Mouse (Mus musculus) heart, embryonic 16.5 days (tissue): ENCODE measurements around the gene L3mbtl4. TPM values are rescaled to one million over a fixed set of nuclear protein-coding genes. Genes with fewer than 3 reads are reported as not detected.
"Not testable (repeated sequence)": the region's sequence is repeated elsewhere in the genome, so short reads cannot be mapped to it uniquely, and the experiment has no call there.

ENCODE experiments used
- ATAC-seq: fragments of 200-750 bp; cut with Nextera tagmentation; replicated peaks from 2 replicates; pipeline ENCODE4 v1.8.0; 2017; ENCODE audit warnings: moderate number of reproducible peaks; ENCODE audit not compliant: insufficient read depth, low FRiP score; ENCODE audit errors: extremely low read depth
- H3K27ac ChIP-seq: fragments of 300-500 bp; sonication (generic); 2 replicates; pipeline ENCODE4 v1.5.1; 2014; ENCODE audit warnings: mild to moderate bottlenecking, low read length, control low read depth, moderate library complexity
- H3K27me3 ChIP-seq: fragments of 300-500 bp; sonication (generic); 2 replicates; pipeline ENCODE4 v1.6.1; 2014; ENCODE audit warnings: low read length, mixed read lengths; ENCODE audit not compliant: control insufficient read depth, insufficient read depth
- H3K36me3 ChIP-seq: fragments of 300-500 bp; sonication (generic); 2 replicates; pipeline ENCODE4 v1.6.1; 2014; ENCODE audit not compliant: control insufficient read depth, insufficient read depth
- H3K4me1 ChIP-seq: fragments of 300-500 bp; sonication (generic); 2 replicates; pipeline ENCODE4 v1.6.1; 2014; ENCODE audit warnings: low read length, mixed read lengths; ENCODE audit not compliant: control insufficient read depth, insufficient read depth
- H3K4me2 ChIP-seq: fragments of 300-500 bp; sonication (generic); 2 replicates; pipeline ENCODE4 v1.6.1; 2014; ENCODE audit warnings: low read depth, mild to moderate bottlenecking, control low read depth, low read length
- H3K4me3 ChIP-seq: fragments of 300-500 bp; sonication (generic); 2 replicates; pipeline ENCODE4 v1.5.1; 2014; ENCODE audit warnings: mild to moderate bottlenecking, control low read depth, low read length
- H3K9ac ChIP-seq: fragments of 300-500 bp; sonication (generic); 2 replicates; pipeline ENCODE4 v1.6.1; 2014; ENCODE audit warnings: low read length, control low read depth
- H3K9me3 ChIP-seq: fragments of 300-500 bp; sonication (generic); replicated peaks from 2 replicates; pipeline ENCODE4 v1.6.1; 2016; ENCODE audit warnings: low read length; ENCODE audit not compliant: control insufficient read depth
- WGBS: fragments of 180-500 bp; shearing (Covaris S2); extraction: QIAGEN DNeasy Blood & Tissue Kit; methylation state at CpG from one replicate; pipeline ENCODE4 v1.1.7; 2014; 5-methylcytosine and 5-hydroxymethylcytosine counted together
- polyA plus RNA-seq: library from polyadenylated mRNA; unstranded; fragments of >200 nt; fragmentation: Nextera tagmentation; extraction: Ambion mirVana; gene quantifications from 2 replicates; pipeline ENCODE4 v1.2.1, GENCODE M21; 2015

The L3mbtl4 gene
- polyA plus RNA-seq, 1 experiment from 2014 or later, result not detected

GRCm38 (mm10) chr17:68450921-68451320 is 177.3 kb downstream of the L3mbtl4 start:
- Histone ChIP-seq H3K4me3 (no peak overlapping the region), H3K9ac (no peak overlapping the region), H3K27ac (no peak overlapping the region), H3K4me2 (no peak overlapping the region), H3K27me3 (no peaks in the 10 kb centered on the region), H3K4me1 (no peaks in the 10 kb centered on the region), H3K36me3 (no peaks in the 10 kb centered on the region), H3K9me3 (no peaks in the 10 kb centered on the region)
- no peak for ATAC-seq
- WGBS, result 76% methylated on average over 1 of the region's 1 CpGs

DNA sequence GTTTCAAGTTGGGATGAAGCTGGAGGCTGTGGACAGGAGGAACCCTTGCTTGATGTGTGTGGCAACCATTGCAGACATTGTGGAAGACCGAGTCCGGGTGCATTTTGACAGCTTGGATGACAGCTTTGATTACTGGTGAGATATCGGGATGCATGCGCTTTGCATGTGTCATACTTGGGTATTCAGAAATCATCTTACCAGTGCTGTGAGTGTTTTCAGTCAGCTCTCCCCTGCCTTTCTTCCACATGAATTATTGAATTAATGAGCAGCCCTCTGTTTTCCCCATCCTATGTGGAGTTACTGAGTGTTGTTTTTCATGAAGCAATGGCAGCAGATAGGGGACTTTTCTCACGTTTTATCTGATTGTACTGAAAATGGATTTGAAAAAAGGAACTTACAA is 187.9 kb downstream of the L3mbtl4 start:
- H3K27ac ChIP-seq, result no peak overlapping the region
- H3K4me3 ChIP-seq, result no peak overlapping the region
- H3K9me3 ChIP-seq, result no peaks in the 10 kb centered on the region
- no peak overlapping the region for H3K9ac ChIP-seq
- H3K4me1 ChIP-seq, result no peaks in the 10 kb centered on the region
- H3K27me3 ChIP-seq, result no peaks in the 10 kb centered on the region
- WGBS, result 75% methylated on average over 5 of the region's 5 CpGs
- no peaks in the 10 kb centered on the region for H3K36me3 ChIP-seq
- H3K4me2 ChIP-seq, result no peak overlapping the region
- ATAC-seq, result no peak

- Histone ChIP-seq H3K9ac (no peak overlapping the region), H3K27ac (no peak overlapping the region), H3K4me2 (no peak overlapping the region), H3K27me3 (no peaks in the 10 kb centered on the region), H3K36me3 (no peaks in the 10 kb centered on the region), H3K4me1 (no peaks in the 10 kb centered on the region), H3K4me3 (no peak overlapping the region), H3K9me3 (no peaks in the 10 kb centered on the region)
- no peak for ATAC-seq
- WGBS, result 44% methylated on average over 1 of the region's 1 CpGs
These were observed 193.7 kb downstream of the L3mbtl4 start for GRCm38 (mm10) chr17:68467311-68467710.

DNA sequence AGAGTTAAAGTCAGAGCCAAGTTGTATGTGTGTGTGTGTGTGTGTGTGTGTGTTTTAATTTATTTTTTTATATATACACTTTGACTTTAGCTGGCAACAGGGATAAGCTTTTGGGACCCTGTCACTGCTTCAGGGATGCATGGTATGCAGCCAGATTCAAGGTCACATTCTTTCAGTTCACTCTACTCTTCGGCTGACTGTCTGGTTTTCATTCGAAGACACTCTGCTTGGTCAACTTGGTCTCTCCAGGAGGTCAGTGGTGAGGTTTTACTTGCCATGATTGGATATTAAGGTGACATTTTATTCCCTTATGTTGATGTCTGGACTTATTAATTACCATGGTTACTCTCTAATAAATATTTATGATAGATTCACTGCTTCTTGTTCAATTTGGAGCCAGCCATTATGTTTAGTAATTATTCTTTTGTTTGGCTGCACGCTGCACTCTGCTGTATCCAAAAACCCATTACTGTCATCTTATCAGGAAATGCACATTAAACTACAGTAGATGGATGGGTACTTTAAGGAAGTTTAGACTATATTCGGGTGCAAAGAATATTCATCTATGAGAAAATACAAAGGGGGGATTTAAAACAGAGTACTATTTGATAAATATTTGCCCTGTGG is 216.6 kb downstream of the L3mbtl4 start:
- Histone ChIP-seq H3K4me1 (no peaks in the 10 kb centered on the region; the same call in 1 of the 2 replicates), H3K9me3 (no peaks in the 10 kb centered on the region), H3K27ac (no peak overlapping the region), H3K4me3 (no peak overlapping the region), H3K27me3 (no peaks in the 10 kb centered on the region), H3K9ac (no peak overlapping the region), H3K36me3 (no peaks in the 10 kb centered on the region), H3K4me2 (no peak overlapping the region)
- 55% methylated on average over 4 of the region's 4 CpGs for WGBS
- no peak for ATAC-seq

DNA sequence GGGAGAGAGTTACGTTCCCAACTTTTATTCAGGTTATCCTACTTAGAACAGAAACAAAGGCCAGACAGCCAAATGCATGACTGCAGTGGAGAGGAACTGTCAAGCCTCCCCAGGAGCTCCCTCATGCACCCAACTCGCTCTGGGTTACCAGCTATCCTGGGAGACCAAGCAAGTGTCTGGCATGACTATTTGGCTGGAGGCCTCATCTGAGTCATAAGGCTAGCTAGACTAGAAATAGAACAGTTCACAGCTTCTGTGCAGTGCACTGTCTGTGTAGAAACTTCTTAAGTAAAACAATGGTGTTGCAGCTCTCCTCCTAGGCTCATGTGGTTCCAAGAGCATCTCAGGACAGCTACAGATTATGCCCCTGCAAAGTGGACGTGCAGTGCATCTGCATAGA is 218.6 kb downstream of the L3mbtl4 start:
- Histone ChIP-seq H3K4me3 (no peak overlapping the region), H3K27me3 (no peaks in the 10 kb centered on the region), H3K27ac (no peak overlapping the region), H3K4me2 (no peak overlapping the region), H3K4me1 (no peaks in the 10 kb centered on the region; the same call in 1 of the 2 replicates), H3K9ac (no peak overlapping the region), H3K9me3 (no peaks in the 10 kb centered on the region), H3K36me3 (no peaks in the 10 kb centered on the region)
- WGBS, result 54% methylated on average over 3 of the region's 3 CpGs
- no peak for ATAC-seq

GRCm38 (mm10) chr17:68502998-68503397 is 229.4 kb downstream of the L3mbtl4 start:
- not testable (repeated sequence) for ATAC-seq, H3K4me2 ChIP-seq, H3K27me3 ChIP-seq, H3K4me1 ChIP-seq, H3K27ac ChIP-seq, H3K9me3 ChIP-seq, H3K36me3 ChIP-seq, H3K9ac ChIP-seq, H3K4me3 ChIP-seq
- 75% methylated on average over 2 of the region's 4 CpGs for WGBS

- H3K9ac ChIP-seq, result no peak overlapping the region
- no peak overlapping the region for H3K27ac ChIP-seq
- WGBS, result 69% methylated on average over 9 of the region's 9 CpGs
- H3K4me2 ChIP-seq, result no peak overlapping the region
- ATAC-seq, result no peak
- H3K27me3 ChIP-seq, result no peaks in the 10 kb centered on the region
- H3K9me3 ChIP-seq, result no peaks in the 10 kb centered on the region
- no peaks in the 10 kb centered on the region for H3K4me1 ChIP-seq
- H3K36me3 ChIP-seq, result no peaks in the 10 kb centered on the region
- no peak overlapping the region for H3K4me3 ChIP-seq
These were observed 286.1 kb downstream of the L3mbtl4 start for GRCm38 (mm10) chr17:68559698-68560097.

- Histone ChIP-seq H3K9me3 (no peaks in the 10 kb centered on the region), H3K4me2 (no peak overlapping the region), H3K27ac (no peak overlapping the region), H3K27me3 (no peaks in the 10 kb centered on the region), H3K36me3 (no peaks in the 10 kb centered on the region), H3K9ac (no peak overlapping the region), H3K4me3 (no peak overlapping the region), H3K4me1 (no peaks in the 10 kb centered on the region)
- no peak for ATAC-seq
- WGBS, result 29% methylated on average over 1 of the region's 1 CpGs
These were observed 286.7 kb downstream of the L3mbtl4 start for GRCm38 (mm10) chr17:68560264-68560663.

- 86% methylated on average over 6 of the region's 6 CpGs for WGBS
- Histone ChIP-seq H3K36me3 (no peaks in the 10 kb centered on the region), H3K27ac (no peak overlapping the region), H3K4me2 (no peak overlapping the region), H3K9ac (no peak overlapping the region), H3K4me3 (no peak overlapping the region), H3K4me1 (no peaks in the 10 kb centered on the region), H3K27me3 (no peaks in the 10 kb centered on the region), H3K9me3 (no peaks in the 10 kb centered on the region)
- ATAC-seq, result no peak
These were observed 298.2 kb downstream of the L3mbtl4 start for GRCm38 (mm10) chr17:68571806-68572205.
